Mouse (Mus musculus): Measurements from ENCODE around the gene Fgd3.

The Fgd3 gene

GRCm38 (mm10) chr13:49249634-49250033 lies 70.5 kb downstream of the Fgd3 start:
- no peak for DNase-seq (ENCODE audit: low read depth, low spot score)

- DNase-seq (ENCODE audit: low read depth, low spot score), result no peak
Observed at GRCm38 (mm10) chr13:49248923-49249322, 71.2 kb downstream of the Fgd3 start.

- DNase-seq (ENCODE audit: low read depth, low spot score), result no peak
Observed at GRCm38 (mm10) chr13:49248467-49248862, 71.6 kb downstream of the Fgd3 start, which contains the start of gene Susd3. Gene Susd3, minus strand, starts transcription at chr13:49248706.

- DNase-seq (ENCODE audit: low read depth, low spot score), result no peak
Observed at GRCm38 (mm10) chr13:49247740-49248466, 72.2 kb downstream of the Fgd3 start.

- no peak for DNase-seq (ENCODE audit: low read depth, low spot score)
Observed at GRCm38 (mm10) chr13:49247232-49247739, 72.8 kb downstream of the Fgd3 start.

GRCm38 (mm10) chr13:49246626-49247025 lies 73.5 kb downstream of the Fgd3 start:
- no peak for DNase-seq (ENCODE audit: low read depth, low spot score)

- no peak for DNase-seq (ENCODE audit: low read depth, low spot score)
Observed at GRCm38 (mm10) chr13:49246011-49246410, 74.1 kb downstream of the Fgd3 start.

GRCm38 (mm10) chr13:49245251-49245650 lies 74.9 kb downstream of the Fgd3 start:
- DNase-seq (ENCODE audit: low read depth, low spot score), result no peak

- no peak for DNase-seq (ENCODE audit: low read depth, low spot score)
Observed at GRCm38 (mm10) chr13:49243492-49243891, 76.6 kb downstream of the Fgd3 start.

- DNase-seq (ENCODE audit: low read depth, low spot score), result no peak
Observed at GRCm38 (mm10) chr13:49242321-49243065, 77.6 kb downstream of the Fgd3 start.

GRCm38 (mm10) chr13:49238737-49239136 lies 81.4 kb downstream of the Fgd3 start:
- DNase-seq (ENCODE audit: low read depth, low spot score), result no peak

GRCm38 (mm10) chr13:49237617-49238016 lies 82.5 kb downstream of the Fgd3 start:
- no peak for DNase-seq (ENCODE audit: low read depth, low spot score)

- no peak for DNase-seq (ENCODE audit: low read depth, low spot score)
Observed at GRCm38 (mm10) chr13:49234711-49235110, 85.4 kb downstream of the Fgd3 start.

GRCm38 (mm10) chr13:49233792-49234572 lies 86.1 kb downstream of the Fgd3 start:
- no peak for DNase-seq (ENCODE audit: low read depth, low spot score)

GRCm38 (mm10) chr13:49225633-49226032 lies 94.5 kb downstream of the Fgd3 start:
- DNase-seq (ENCODE audit: low read depth, low spot score), result no peak

GRCm38 (mm10) chr13:49225159-49225558 lies 95.0 kb downstream of the Fgd3 start:
- DNase-seq (ENCODE audit: low read depth, low spot score), result no peak

- no peak for DNase-seq (ENCODE audit: low read depth, low spot score)
Observed at GRCm38 (mm10) chr13:49224729-49225128, 95.4 kb downstream of the Fgd3 start.

GRCm38 (mm10) chr13:49224314-49224713 lies 95.8 kb downstream of the Fgd3 start:
- no peak for DNase-seq (ENCODE audit: low read depth, low spot score)

- no peak for DNase-seq (ENCODE audit: low read depth, low spot score)
Observed at GRCm38 (mm10) chr13:49220912-49221311, 99.2 kb downstream of the Fgd3 start.

- no peak for DNase-seq (ENCODE audit: low read depth, low spot score)
Observed at GRCm38 (mm10) chr13:49219367-49219766, 100.7 kb downstream of the Fgd3 start.

- DNase-seq (ENCODE audit: low read depth, low spot score), result no peak
Observed at GRCm38 (mm10) chr13:49218651-49219050, 101.5 kb downstream of the Fgd3 start.
